Mouse (Mus musculus) ES-E14 (cell line): ENCODE results near the gene Dpep3. TPM values are rescaled to one million over a fixed set of nuclear protein-coding genes. Genes with fewer than 3 reads are reported as not detected.
"Not testable (repeated sequence)": the region's sequence is repeated elsewhere in the genome, so short reads cannot be mapped to it uniquely, and the experiment has no call there.

ENCODE experiments used
- DNase-seq: peaks from one replicate; pipeline ENCODE4 v3.0.0-alpha.2; 2013; ENCODE audit warnings: low read depth, low spot score
- H3K27ac ChIP-seq: 2 replicates; pipeline ENCODE4 v1.5.1; 2012; ENCODE audit warnings: low read depth, mild to moderate bottlenecking, low read length, moderate library complexity, mixed read lengths; ENCODE audit not compliant: poor library complexity, insufficient read depth, severe bottlenecking
- H3K36me3 ChIP-seq: 2 replicates; pipeline ENCODE4 v1.6.1; 2012; ENCODE audit warnings: mild to moderate bottlenecking, low read length, moderate library complexity, mixed read lengths; ENCODE audit not compliant: control insufficient read depth, poor library complexity, insufficient read depth, severe bottlenecking
- H3K4me1 ChIP-seq, 2 experiments: fragments of 150-350 bp in 1 of 2; sonication (generic) in 1 of 2; 2 replicates each; pipeline ENCODE4 v1.6.1; 2012; ENCODE audit warnings: low read length in 2 of 2, mild to moderate bottlenecking in 1 of 2, mixed read lengths in 1 of 2; ENCODE audit not compliant: control insufficient read depth in 2 of 2, insufficient read depth in 2 of 2, poor library complexity in 1 of 2
- H3K4me3 ChIP-seq, 2 experiments: fragments of 150-350 bp in 1 of 2; sonication (generic) in 1 of 2; 2 replicates each; pipeline ENCODE4 v1.5.1; 2012; ENCODE audit warnings: low read length in 2 of 2, low read depth in 1 of 2, mild to moderate bottlenecking in 1 of 2, mixed read lengths in 1 of 2; ENCODE audit not compliant: insufficient read depth in 1 of 2, poor library complexity in 1 of 2, severe bottlenecking in 1 of 2
- H3K9ac ChIP-seq: 2 replicates; pipeline ENCODE4 v1.6.1; 2012; ENCODE audit warnings: low read depth, mild to moderate bottlenecking, low read length, mixed read lengths; ENCODE audit not compliant: poor library complexity, insufficient read depth, severe bottlenecking
- H3K9me3 ChIP-seq: fragments of 150-350 bp; sonication (generic); 2 replicates; pipeline ENCODE4 v1.6.1; 2012; ENCODE audit warnings: low read depth, mild to moderate bottlenecking, low read length; ENCODE audit not compliant: control insufficient read depth, insufficient read depth
- CHD2 ChIP-seq: IDR thresholded peaks from 2 replicates; pipeline ENCODE4 v1.6.1; 2014; ENCODE audit warnings: mild to moderate bottlenecking, low read depth, low read length, inconsistent platforms
- HCFC1 ChIP-seq: IDR thresholded peaks from 2 replicates; pipeline ENCODE4 v1.6.1; 2012; ENCODE audit warnings: low read length, inconsistent platforms, borderline replicate concordance; ENCODE audit not compliant: insufficient read depth
- MAFK ChIP-seq: IDR thresholded peaks from 2 replicates; pipeline ENCODE4 v1.6.1; 2014; ENCODE audit warnings: mild to moderate bottlenecking, low read depth, low read length, inconsistent platforms; ENCODE audit not compliant: insufficient read depth
- ZC3H11A ChIP-seq: IDR thresholded peaks from 2 replicates; pipeline ENCODE4 v1.6.1; 2012; ENCODE audit warnings: low read depth, mild to moderate bottlenecking, inconsistent platforms, low read length, borderline replicate concordance
- ZNF384 ChIP-seq: IDR thresholded peaks from 2 replicates; pipeline ENCODE4 v1.6.1; 2012; ENCODE audit warnings: low read depth, low read length, inconsistent platforms
- in situ Hi-C, 2 experiments: fragments of 600-800 bp; cut with MboI; formaldehyde crosslinking; loops; one replicate each; pipeline ENCODE4 v1.15.1; 2025; ENCODE audit warnings: low sequenced_read_pairs in 2 of 2, inconsistent platforms in 1 of 2; ENCODE audit not compliant: unreplicated experiment in 2 of 2
- total RNA-seq: library from RNA; depleted of rRNA; stranded (reverse); fragments of 300-350 nt; gene quantifications from 2 replicates; pipeline ENCODE4 v1.2.3, GENCODE M21; 2012; rRNA removed

The Dpep3 gene
- 1.0 and 1.5 TPM in 2 replicates for total RNA-seq

- peaks cover 2 to 3% of the 10 kb centered on the region in 2 experiments; a peak in 2 of 4 replicates for H3K4me1 ChIP-seq
- H3K9ac ChIP-seq, result no peak within 1 kb of the TSS
- in situ Hi-C loops, result no loop called here
- no peak within 1 kb of the TSS for H3K27ac ChIP-seq
- no peak for DNase-seq
- TF ChIP-seq ZC3H11A (0 out of 2 replicates have a peak, but pooled peaks have one; percentile 29), ZNF384 (peak; percentile 61), CHD2 (no peak), HCFC1 (peak; percentile 65; the same call in 1 of the 2 replicates), MAFK (no peak)
- H3K4me3 ChIP-seq, result peak within 1 kb of the TSS in 1 of 2 experiments; percentile 32; a peak in 1 of 4 replicates
- no peaks in the 10 kb centered on the region for H3K9me3 ChIP-seq
- no peaks in the 10 kb centered on the region for H3K36me3 ChIP-seq
Measured at GRCm38 (mm10) chr8:105979325-105979724, at the start of gene Dpep3. TSS of gene Dpep3 (minus strand) at chr8:105979429.

GRCm38 (mm10) chr8:106022483-106022882, 43.3 kb upstream of the Dpep3 start:
- H3K27ac ChIP-seq, result no peak overlapping the region
- H3K4me1 ChIP-seq, result no peaks in the 10 kb centered on the region
- peaks cover 12% of the 10 kb centered on the region; the same call in 1 of the 2 replicates for H3K36me3 ChIP-seq
- H3K9ac ChIP-seq, result no peak overlapping the region
- no peaks in the 10 kb centered on the region for H3K9me3 ChIP-seq
- TF ChIP-seq ZC3H11A (peak; percentile 89), CHD2 (no peak), ZNF384 (no peak), MAFK (no peak), HCFC1 (no peak)
- peak; percentile 65 for DNase-seq
- H3K4me3 ChIP-seq, result no peak overlapping the region
- in situ Hi-C loops, result no loop called here

GRCm38 (mm10) chr8:106018039-106018438, 38.8 kb upstream of the Dpep3 start:
- no peaks in the 10 kb centered on the region for H3K4me1 ChIP-seq
- in situ Hi-C loops, result no loop called here
- no peak for TF ChIP-seq CHD2
- TF ChIP-seq ZNF384, result no peak
- H3K9ac ChIP-seq, result no peak overlapping the region
- H3K9me3 ChIP-seq, result no peaks in the 10 kb centered on the region
- H3K4me3 ChIP-seq, result no peak overlapping the region
- H3K27ac ChIP-seq, result no peak overlapping the region
- peaks cover 16% of the 10 kb centered on the region; the same call in 1 of the 2 replicates for H3K36me3 ChIP-seq
- DNase-seq, result no peak

- TF ChIP-seq ZNF384, result no peak
- no peak for TF ChIP-seq ZC3H11A
- TF ChIP-seq CHD2, result no peak
- no peak for TF ChIP-seq HCFC1
- no peak for TF ChIP-seq MAFK
- no peaks in the 10 kb centered on the region for H3K4me1 ChIP-seq
- in situ Hi-C loops, result no loop called here
- H3K4me3 ChIP-seq, result no peak overlapping the region
- H3K27ac ChIP-seq, result no peak overlapping the region
- no peak overlapping the region for H3K9ac ChIP-seq
- H3K36me3 ChIP-seq, result peaks cover 16% of the 10 kb centered on the region; the same call in 1 of the 2 replicates
- H3K9me3 ChIP-seq, result no peaks in the 10 kb centered on the region
- DNase-seq, result no peak
Measured at GRCm38 (mm10) chr8:106017130-106017529, 37.9 kb upstream of the Dpep3 start.

- in situ Hi-C loops, result no loop called here
- H3K36me3 ChIP-seq, result peaks cover 13% of the 10 kb centered on the region; the same call in 1 of the 2 replicates
- no peak overlapping the region for H3K4me3 ChIP-seq
Measured at GRCm38 (mm10) chr8:106016284-106016683, 37.1 kb upstream of the Dpep3 start.

GRCm38 (mm10) chr8:106012203-106012602, 33.0 kb upstream of the Dpep3 start:
- H3K9ac ChIP-seq, result peak overlapping the region; percentile 84; the same call in 1 of the 2 replicates
- in situ Hi-C loops, result not testable (repeated sequence)

More at GRCm38 (mm10) chr8:106016284-106016683, 37.1 kb upstream of the Dpep3 start:
- Histone ChIP-seq H3K27ac (no peak overlapping the region), H3K9me3 (no peaks in the 10 kb centered on the region), H3K4me1 (no peaks in the 10 kb centered on the region), H3K9ac (no peak overlapping the region)
- no peak for DNase-seq
- TF ChIP-seq ZNF384 (no peak), MAFK (no peak), HCFC1 (no peak), ZC3H11A (no peak), CHD2 (no peak)

More at GRCm38 (mm10) chr8:106012203-106012602, 33.0 kb upstream of the Dpep3 start:
- DNase-seq, H3K27ac ChIP-seq, H3K4me1 ChIP-seq, H3K9me3 ChIP-seq, H3K36me3 ChIP-seq: not testable (repeated sequence)
- peak overlapping the region; percentile 79 to 95; a peak in 3 of 4 replicates for H3K4me3 ChIP-seq
